18 mouse cellular contexts compared by ENCODE assay signal in genomic region chr15:98065881-98066280, GRCm38 (mm10). TPM values are rescaled to one million over a fixed set of nuclear protein-coding genes. Genes with fewer than 3 reads are reported as not detected.
DNase-seq lines count a peak whose midpoint lies in the region; TF ChIP-seq lines count a peak whose summit lies in the region.
"Had no signal": no experiment of that assay in that cellular context is flagged by ENCODE, and none has a peak within 500 bp of the region (broad histone marks: within the 10 kb centered on the region; RNA-seq: fewer than 3 reads in every experiment).

No protein-coding gene starts in this region.

- DNase-seq in cerebellum, postnatal 14 days: peak; percentile 22 to 26
- no peak for DNase-seq in cerebellum, adult 11 months
- DNase-seq in thymus, adult 2 months: no peak
- no peak for DNase-seq in thymus, postnatal 0 days (ENCODE audit: low spot score)
- peak; percentile 73 for DNase-seq in adrenal gland, postnatal 14 days
- DNase-seq in right cerebral cortex, adult 18-20 months: no peak
- DNase-seq in urinary bladder, adult 2 months (ENCODE audit: low spot score): no peak
- DNase-seq: cerebellum, adult 9-10 months; forebrain, postnatal 0 days; heart, adult 18-20 months; heart, postnatal 14 days; kidney, postnatal 25 days; liver, postnatal 0 days had no signal

- H3K27ac ChIP-seq in thymus, adult 2 months (ENCODE audit: control insufficient read depth, insufficient read depth, low read length): peak overlapping the region; percentile 97
- H3K27ac ChIP-seq: heart, embryonic 13.5 days; hindbrain, postnatal 0 days; layer of hippocampus, adult 2 months; limb, embryonic 12.5 days; macrophage had no signal

- peaks cover 22% of the 10 kb centered on the region for H3K4me1 ChIP-seq in thymus, adult 2 months (replicated peaks; ENCODE audit: control insufficient read depth, insufficient read depth, low read length)
- H3K4me1 ChIP-seq: limb, embryonic 12.5 days had no signal

- no peak overlapping the region for H3K4me3 ChIP-seq in thymus, adult 2 months (ENCODE audit: control insufficient read depth, insufficient read depth, low read length)
- H3K4me3 ChIP-seq: heart, embryonic 13.5 days; layer of hippocampus, adult 2 months; limb, embryonic 12.5 days had no signal

- no peak for TF ChIP-seq CTCF in thymus, adult 2 months (IDR thresholded peaks at IDR 0.05; ENCODE audit: borderline replicate concordance, control insufficient read depth, extremely low read depth, insufficient read depth, low read length, poor library complexity)

- H3K36me3 ChIP-seq in thymus, adult 2 months (ENCODE audit: control insufficient read depth, insufficient read depth, low read length): peaks cover 60% of the 10 kb centered on the region

- no peak for TF ChIP-seq POLR2A in thymus, adult 2 months (IDR thresholded peaks at IDR 0.05; ENCODE audit: control insufficient read depth, extremely low read depth, insufficient read depth, low read length, poor library complexity)

- 92% methylated on average over 5 of the region's 5 CpGs for WGBS in thymus, adult 2 months

- H3K27me3 ChIP-seq in thymus, adult 2 months (ENCODE audit: control insufficient read depth, insufficient read depth, low read length): no peaks in the 10 kb centered on the region
- H3K27me3 ChIP-seq: heart, embryonic 13.5 days; limb, embryonic 12.5 days had no signal

RNA-seq across cellular contexts. Expression of gene Pfkm, which starts 26.5 kb away (rescaled TPM):
- 24.3 and 44.9 TPM in 2 replicates for polyA plus RNA-seq in thymus, adult 2 months (2012; rRNA removed)
- polyA plus RNA-seq in thymus, postnatal 0 days (2015; fragmentation: Nextera tagmentation; extraction: Ambion mirVana): 13.7 and 16.2 TPM in 2 replicates
- total RNA-seq in adrenal gland, postnatal 14 days (2021): 66.1 and 72.0 TPM in 2 replicates
- polyA plus RNA-seq in urinary bladder, adult 2 months (2012; rRNA removed): 69.9 TPM in 2 replicates

RNA-seq across cellular contexts. Expression of gene Senp1, which starts 27.7 kb away (rescaled TPM):
- polyA plus RNA-seq in thymus, adult 2 months (2012; rRNA removed): 42.5 and 43.6 TPM in 2 replicates
- polyA plus RNA-seq in thymus, postnatal 0 days (2015; fragmentation: Nextera tagmentation; extraction: Ambion mirVana): 31.5 and 35.9 TPM in 2 replicates
- total RNA-seq in adrenal gland, postnatal 14 days (2021): 17.6 and 21.1 TPM in 2 replicates
- 18.4 and 20.0 TPM in 2 replicates for polyA plus RNA-seq in urinary bladder, adult 2 months (2012; rRNA removed)

Comparison
In these comparisons a context has a peak if more than half of its experiments do, and no peak if none do; other contexts are left out.
1. DNase-seq: peak in cerebellum, postnatal 14 days (2 of 2) and adrenal gland, postnatal 14 days (single experiment); none in cerebellum, adult 11 months (single experiment), thymus, adult 2 months (single experiment), thymus, postnatal 0 days (single experiment), right cerebral cortex, adult 18-20 months (single experiment) and urinary bladder, adult 2 months (single experiment).